Mouse (Mus musculus) layer of hippocampus, postnatal 14 days (tissue): ENCODE data around the gene Gatm. TPM values are rescaled to one million over a fixed set of nuclear protein-coding genes. Genes with fewer than 3 reads are reported as not detected.

Experiments used
- DNase-seq, 2 experiments: peaks; one replicate each; pipeline ENCODE4 v3.0.0; 2021 to 2022; ENCODE audit warnings: low spot score in 2 of 2, mixed read lengths in 1 of 2
- long read RNA-seq, 2 experiments: library from polyadenylated mRNA; stranded (forward); transcript quantifications; one replicate each; pipeline ENCODE4 v2.0.0; 2021
- total RNA-seq, 2 experiments: library from RNA; stranded (reverse); gene quantifications; 2 replicates each; pipeline ENCODE4 v1.2.3; 2021

Gene Gatm
- 10 to 100 TPM; 60.3 to 64.8 TPM for total RNA-seq
- long read RNA-seq, experiment 1, transcript Gatm-201 (9 exons, 2,389 nt), result major isoform, 54 of 67 reads
- long read RNA-seq, experiment 1, partial matches to known transcripts, result 3 of 67 reads
- long read RNA-seq, experiment 1, other reads (novel, unspliced or antisense), result 10 of 67 reads
- long read RNA-seq, experiment 2, transcript Gatm-201 (9 exons, 2,389 nt), result major isoform, 85 of 94 reads
- long read RNA-seq, experiment 2, partial matches to known transcripts, result 2 of 94 reads
- long read RNA-seq, experiment 2, other reads (novel, unspliced or antisense), result 6 of 94 reads

DNA sequence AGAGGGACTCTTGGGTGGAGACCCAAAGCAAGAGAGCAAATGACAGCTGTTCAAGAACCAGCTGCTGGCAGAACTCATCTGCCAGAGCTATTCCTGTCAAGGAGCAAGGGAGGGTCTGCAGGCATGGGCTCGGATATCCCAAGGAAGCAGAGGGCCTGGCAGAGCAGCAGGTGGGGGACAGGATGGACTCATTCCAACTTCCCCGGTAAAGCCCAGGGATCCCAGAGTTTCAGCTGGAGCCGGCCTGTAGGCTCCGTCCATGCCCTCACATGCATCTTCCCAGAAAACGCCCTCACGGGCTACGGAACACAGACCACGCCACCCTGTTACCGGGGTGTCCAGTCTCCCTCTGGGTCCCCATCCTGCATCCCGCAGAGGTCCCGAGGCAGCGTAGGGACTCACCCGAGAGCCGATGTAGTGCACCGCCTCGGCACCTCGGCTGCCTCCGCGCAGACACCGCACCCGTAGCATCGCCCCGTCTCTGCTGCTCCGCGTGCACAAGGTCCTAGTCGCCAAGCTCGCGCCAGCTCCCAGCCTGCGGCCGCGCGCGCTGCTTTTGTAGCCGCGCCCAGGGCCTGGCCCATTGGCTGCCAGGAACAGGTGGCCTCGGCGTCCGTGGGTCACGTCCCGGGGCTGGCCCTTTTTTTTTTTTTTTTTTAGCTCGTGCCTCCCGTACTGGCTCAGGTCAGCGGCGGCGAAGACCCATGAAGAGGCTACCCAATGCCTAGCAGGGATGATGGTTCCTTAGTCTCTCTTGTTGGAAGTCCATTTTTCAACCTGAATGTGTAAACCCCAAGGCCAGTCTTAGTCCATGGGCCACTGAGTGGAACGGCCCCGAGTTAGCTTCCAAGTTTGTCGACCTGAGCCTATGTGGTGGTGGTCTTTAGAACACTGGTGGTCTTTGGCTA lies at the start of gene Gatm:
Gatm (minus strand) TSS at position 558 of the 908 bp plus-strand sequence.
- peak; percentile 63 to 75 for DNase-seq

DNA sequence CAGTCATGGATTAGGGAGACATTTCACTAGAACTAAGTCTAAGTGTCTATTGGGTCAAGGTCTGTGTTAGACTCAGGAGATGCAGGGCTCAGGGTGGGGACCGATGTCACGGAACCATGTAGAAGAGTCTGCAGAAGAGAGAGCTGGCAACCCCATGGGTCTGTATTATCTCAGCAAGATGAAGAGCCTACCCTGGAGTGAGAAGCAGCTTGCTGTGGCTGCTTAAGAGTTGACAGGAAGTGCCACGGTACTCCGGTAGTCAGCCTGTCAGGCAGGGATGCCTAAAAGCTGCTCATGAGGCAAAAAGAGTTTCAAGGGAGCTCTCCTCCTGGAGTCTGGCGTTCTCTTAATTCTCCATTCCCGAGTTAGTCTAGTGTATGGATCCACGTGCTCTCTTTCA lies 48.7 kb upstream of the Gatm start:
- no peak for DNase-seq

- DNase-seq, result no peak
Measured at GRCm38 (mm10) chr2:122657707-122658524, 46.8 kb upstream of the Gatm start.

- no peak for DNase-seq
Measured at GRCm38 (mm10) chr2:122656767-122657166, 45.7 kb upstream of the Gatm start.

- no peak for DNase-seq
Measured at GRCm38 (mm10) chr2:122656052-122656451, 44.9 kb upstream of the Gatm start.

DNA sequence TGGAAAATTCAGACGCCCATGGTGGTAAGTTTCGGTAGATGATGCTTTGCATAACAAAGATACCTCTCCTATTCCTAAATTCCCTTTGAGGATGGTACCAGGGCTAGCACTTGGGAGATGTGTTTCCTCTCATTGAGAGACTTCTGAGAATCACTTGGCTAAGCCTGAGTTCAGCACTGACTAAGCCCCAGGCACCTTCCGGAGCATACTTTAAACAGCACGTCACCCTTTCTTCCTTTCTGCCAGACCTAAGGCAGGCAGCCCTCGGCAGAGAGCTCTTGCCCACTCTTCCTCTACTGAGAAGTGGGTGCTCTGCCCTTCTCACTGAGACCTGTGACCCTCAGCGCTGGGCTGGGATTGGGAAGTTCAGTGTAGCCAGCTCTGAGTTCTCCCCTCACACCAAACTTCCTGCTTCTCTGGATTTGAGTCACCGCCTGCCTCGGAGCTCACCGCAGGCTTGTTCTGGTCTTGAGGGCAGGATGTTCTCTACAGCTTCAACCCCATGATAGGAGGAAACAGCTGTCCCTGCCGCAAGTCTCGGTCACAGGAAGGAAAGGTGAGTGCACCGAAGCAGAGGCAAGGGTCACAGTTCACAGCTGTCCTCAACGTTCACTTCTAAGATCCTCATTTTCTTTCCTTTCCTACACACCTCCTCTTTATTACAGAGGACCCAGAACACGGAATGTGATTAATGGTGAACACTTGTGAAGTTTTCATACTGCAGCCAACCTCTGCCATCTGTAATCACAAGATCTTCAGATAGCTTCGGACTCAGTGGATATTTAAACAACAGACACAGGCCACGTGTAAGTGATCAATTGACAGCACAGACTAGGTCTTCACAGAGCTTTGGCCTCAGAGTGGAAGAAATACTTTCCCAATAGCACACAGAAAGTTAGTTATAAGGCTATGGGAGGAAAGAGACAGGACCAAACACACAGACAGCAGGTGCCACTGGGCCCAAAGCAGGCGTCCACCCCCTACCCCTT lies 41.3 kb upstream of the Gatm start:
- no peak for DNase-seq

DNA sequence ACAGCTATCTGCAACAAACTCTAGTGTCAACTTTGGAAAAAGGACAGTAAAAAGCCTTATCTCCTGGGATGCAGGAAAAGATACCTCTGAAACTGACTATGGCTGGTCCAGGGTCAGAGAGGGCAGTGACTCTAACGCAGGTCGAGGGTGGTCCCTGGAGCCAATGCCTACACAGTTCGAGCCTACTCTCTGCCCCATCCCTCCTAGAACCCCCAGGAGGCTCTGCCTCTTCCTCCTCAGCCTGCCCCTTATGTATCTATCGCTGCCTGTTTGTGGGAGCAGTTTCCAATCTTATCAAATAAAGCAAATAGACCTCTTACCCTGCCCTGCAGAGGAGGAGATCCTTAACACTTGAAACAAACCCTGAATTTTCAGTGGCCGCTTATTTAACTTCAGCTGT lies 27.6 kb upstream of the Gatm start:
- DNase-seq, result no peak

- no peak for DNase-seq
Measured at GRCm38 (mm10) chr2:122638029-122638428, 26.9 kb upstream of the Gatm start.

GRCm38 (mm10) chr2:122637526-122637997 lies 26.5 kb upstream of the Gatm start:
- DNase-seq, result peak; percentile 49 to 52

DNA sequence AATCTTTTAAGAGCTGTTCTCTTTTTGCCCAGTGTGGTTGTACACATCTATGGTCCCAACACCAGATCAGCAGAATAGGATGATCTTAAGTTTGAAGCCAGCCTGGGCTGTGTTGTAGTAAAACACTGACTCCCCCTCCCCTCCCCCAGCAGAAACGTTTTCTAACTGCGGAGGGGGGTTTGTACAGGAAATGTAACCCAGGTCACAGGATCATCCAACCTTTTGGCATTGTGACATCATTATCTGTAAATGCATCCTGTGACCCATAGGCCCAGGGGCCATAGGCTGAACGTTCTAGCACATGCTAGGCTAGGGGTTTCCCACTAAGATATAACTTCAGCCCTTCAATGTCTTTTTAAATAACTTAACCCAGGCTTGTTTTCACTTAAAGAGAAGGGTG lies 25.6 kb upstream of the Gatm start, which contains the start of gene AA467197:
AA467197 (plus strand) TSS at position 301 of the 400 bp plus-strand sequence.
- DNase-seq, result no peak

GRCm38 (mm10) chr2:122631226-122631801 lies 20.2 kb upstream of the Gatm start:
- peak in 1 of 2 experiments; percentile 23 for DNase-seq

GRCm38 (mm10) chr2:122630465-122631225 lies 19.5 kb upstream of the Gatm start:
- peak; percentile 86 to 93 for DNase-seq

- DNase-seq, result no peak
Measured at GRCm38 (mm10) chr2:122629871-122630270, 18.8 kb upstream of the Gatm start.

GRCm38 (mm10) chr2:122628976-122629375 lies 17.9 kb upstream of the Gatm start:
- DNase-seq, result peak; percentile 77 to 93

- no peak for DNase-seq
Measured at GRCm38 (mm10) chr2:122625930-122626329, 14.8 kb upstream of the Gatm start.

DNA sequence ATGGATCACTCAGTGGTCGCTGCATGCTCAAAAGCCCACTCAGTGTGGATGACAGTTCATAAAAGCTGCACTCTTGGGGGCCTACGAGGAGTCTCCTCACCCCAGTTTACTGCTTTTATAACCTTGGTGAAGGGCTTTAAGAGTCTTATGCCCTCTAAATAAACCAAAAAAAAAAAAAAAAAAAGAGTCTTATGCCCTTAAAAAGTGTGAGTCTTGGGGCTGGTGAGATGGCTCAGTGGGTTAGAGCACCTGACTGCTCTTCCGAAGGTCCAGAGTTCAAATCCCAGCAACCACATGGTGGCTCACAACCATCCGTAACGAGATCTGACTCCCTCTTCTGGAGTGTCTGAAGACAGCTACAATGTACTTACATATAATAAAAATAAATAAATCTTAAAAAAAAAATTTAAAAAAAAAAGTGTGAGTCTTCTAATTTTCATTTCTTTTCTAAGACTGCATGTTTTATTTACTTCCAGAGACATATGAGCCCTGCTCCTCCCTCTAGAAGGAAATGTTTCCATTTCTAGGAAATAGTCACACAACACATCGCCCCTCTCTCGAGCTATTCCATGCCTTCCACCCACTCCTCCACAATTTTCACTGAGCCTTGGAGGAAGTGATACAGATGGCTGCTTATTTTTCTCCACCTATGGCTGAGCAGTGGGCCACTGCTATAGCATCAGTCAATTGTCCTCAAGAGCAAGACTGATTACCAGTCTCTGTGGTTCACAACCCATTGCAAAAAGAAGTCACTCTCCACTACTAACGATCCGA lies 10.4 kb upstream of the Gatm start:
- no peak for DNase-seq

DNA sequence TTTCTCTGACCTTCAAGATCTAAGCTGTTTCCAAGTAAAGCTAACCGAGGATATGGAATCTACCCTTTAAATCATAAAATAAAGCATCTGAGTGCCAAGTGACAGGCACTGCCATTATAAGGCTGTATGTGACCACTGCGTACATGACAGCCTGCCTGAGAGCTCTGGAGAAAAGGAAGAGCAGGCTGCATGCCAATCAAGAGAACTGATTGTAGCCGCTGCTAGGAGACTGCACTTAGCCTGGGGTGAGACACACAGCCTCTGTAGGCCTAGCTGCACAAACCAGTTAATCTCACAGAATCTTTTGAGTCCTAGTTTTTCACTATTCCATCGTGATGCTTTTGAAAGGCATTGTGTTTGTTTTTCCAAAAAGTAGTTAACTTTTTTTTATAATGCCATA lies 7.6 kb upstream of the Gatm start:
- no peak for DNase-seq

- DNase-seq, result no peak
Measured at GRCm38 (mm10) chr2:122617792-122618191, 6.7 kb upstream of the Gatm start.
